Mouse (Mus musculus): ENCODE results near the gene Copb1. TPM values are rescaled to one million over a fixed set of nuclear protein-coding genes. Genes with fewer than 3 reads are reported as not detected.
"Not testable (repeated sequence)": the region's sequence is repeated elsewhere in the genome, so short reads cannot be mapped to it uniquely, and the experiment has no call there.

The Copb1 gene
- total RNA-seq, 2 experiments from 2014 or later: 116 to 122 TPM

DNA sequence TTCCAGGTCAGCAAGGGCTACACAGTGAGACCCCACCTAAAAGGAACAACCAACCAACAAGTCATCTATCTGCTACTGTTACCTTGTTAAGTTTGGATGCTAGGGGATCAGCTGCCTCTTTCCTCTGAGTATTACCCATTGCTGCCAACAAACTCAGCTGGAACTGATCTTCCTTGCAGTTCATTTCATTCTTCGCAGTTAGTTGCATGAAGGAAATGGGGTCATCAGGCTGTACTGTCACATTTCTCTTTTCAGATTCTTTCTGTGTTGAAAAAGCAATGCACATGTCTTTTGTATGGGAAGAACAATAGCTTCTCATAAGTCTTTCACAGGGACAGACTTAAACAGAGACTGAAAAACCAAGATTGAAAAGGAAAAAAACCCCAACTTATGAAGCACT, 28.0 kb downstream of the Copb1 start:
- DNase-seq (ENCODE audit: low spot score in 2 of 2): no peak

- DNase-seq (ENCODE audit: low spot score in 2 of 2): no peak
These were observed 34.1 kb downstream of the Copb1 start for GRCm38 (mm10) chr7:114220433-114220832.

- DNase-seq (ENCODE audit: low spot score in 2 of 2): no peak
These were observed 37.6 kb downstream of the Copb1 start for GRCm38 (mm10) chr7:114216908-114217307.

- DNase-seq (ENCODE audit: low spot score in 2 of 2): no peak
These were observed 40.1 kb downstream of the Copb1 start for GRCm38 (mm10) chr7:114214385-114214784.

- no peak for DNase-seq (ENCODE audit: low spot score in 2 of 2)
These were observed 41.0 kb downstream of the Copb1 start for GRCm38 (mm10) chr7:114213537-114213936.

DNA sequence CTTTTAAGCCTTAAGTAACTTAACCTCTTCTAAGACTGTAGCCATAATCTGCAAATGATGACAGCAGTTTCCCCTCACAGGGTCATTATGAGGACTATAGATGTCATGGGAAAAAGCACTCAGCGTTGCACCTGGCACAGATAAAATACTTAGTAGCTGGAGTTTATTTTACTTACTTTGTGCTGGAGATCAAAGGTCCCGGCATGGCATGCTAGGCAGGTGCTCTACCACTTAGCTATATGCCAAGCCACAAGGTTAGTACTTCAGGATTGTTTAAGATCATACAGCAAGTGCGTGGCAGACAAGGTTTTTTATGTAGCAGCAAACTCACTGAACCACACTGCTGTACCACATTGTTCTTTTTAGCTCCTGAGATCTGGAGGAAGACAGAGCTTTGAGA, 43.9 kb downstream of the Copb1 start:
- DNase-seq (ENCODE audit: low spot score in 2 of 2): no peak

DNA sequence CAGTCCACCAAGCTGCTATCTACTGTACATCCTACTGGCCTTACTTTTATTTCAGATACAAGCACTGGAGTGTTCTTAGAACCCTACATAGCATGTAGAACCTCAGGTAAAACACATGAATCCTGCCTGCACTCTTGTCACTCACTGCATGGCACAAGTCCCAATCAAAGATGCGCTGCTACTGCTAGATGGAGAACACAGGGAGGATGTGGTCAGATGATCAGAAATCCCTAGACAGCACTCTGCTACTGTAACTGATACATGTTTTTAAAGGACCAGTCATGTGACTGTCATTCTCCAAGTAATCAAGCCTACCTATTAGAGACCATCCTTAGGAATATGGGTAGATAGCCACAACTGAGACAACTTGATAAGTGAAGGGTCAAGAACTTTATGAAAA, 44.7 kb downstream of the Copb1 start:
- no peak for DNase-seq (ENCODE audit: low spot score in 2 of 2)

DNA sequence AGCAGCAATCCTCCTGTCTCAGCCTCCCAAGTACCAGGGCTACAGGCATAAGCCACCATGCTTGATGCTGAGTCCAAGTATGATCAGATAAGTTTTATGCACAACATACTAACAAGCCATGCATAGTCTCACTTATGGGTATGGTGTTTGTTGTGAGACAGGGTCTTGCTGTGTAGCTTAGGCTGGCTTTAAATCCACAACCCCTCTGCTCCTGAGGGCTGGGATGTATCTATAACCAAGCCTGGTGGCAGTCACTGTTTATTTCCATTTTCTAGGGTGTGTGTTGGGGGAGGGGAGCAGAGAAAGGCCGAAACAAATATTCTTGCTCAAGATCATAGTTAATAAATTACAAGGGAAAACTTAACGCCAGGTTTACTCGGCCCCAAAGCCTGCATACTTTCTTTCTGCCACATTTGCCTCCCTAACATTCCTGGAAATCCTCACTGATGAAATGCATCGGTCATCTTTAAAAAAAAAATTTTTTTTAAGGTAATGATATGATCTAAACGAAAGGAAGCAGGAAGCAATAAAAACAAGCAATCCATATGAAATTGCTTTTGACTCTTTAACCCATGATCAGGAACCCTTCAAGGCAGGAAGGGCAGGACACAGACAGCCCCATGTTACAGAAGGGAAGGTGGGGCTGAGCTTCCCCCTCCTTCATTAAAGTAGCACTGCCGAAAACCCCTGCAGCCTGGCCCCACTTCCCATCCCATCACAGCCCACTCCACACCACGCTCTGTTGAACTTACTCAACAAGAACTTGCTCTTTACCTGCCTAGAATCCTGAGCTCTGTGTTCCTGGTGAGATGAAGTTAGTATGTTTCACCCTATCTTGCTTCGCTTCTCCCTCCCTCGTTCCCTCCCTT, 50.8 kb downstream of the Copb1 start:
- no peak for DNase-seq (ENCODE audit: low spot score in 2 of 2)

DNA sequence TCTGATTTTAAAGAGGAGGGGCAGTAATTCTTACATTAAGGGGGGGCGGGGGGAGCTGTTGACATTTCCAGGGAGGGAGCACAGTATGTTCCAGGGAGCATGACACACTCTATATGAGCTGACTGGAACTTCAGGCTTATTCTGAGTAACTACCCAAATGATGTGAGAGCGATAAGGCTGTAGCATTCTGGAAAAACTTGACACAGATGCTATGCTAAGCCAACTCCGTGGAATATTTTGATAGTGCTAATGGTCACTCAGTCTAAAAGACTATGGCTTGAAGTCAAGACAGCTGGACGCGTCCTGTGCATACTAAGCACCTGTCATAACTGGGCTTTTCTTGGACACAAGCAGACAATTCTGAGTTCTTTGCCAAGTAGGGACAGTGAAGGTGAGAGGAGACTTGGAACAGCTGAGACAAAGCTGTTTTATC, 51.5 kb downstream of the Copb1 start:
- no peak for DNase-seq (ENCODE audit: low spot score in 2 of 2)

DNA sequence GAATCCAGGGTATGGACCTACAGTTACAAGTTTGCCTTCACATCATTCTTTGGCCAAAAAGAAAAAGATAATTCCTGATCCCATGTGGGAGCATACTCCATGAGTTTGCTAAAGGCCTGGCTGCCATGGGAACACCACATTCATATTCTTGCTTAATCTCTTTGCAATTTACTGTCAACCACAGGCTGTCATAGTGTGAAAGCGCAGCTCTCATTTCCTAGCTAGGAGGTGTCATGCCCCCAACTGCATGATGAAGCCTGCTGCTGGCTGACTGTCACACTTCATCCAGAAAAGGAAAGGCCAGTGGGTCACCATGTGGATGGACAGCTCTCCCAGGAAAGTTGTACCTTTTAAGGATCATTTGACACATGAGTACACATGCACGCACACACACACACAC, 53.9 kb downstream of the Copb1 start:
- DNase-seq (ENCODE audit: low spot score in 2 of 2): no peak

DNA sequence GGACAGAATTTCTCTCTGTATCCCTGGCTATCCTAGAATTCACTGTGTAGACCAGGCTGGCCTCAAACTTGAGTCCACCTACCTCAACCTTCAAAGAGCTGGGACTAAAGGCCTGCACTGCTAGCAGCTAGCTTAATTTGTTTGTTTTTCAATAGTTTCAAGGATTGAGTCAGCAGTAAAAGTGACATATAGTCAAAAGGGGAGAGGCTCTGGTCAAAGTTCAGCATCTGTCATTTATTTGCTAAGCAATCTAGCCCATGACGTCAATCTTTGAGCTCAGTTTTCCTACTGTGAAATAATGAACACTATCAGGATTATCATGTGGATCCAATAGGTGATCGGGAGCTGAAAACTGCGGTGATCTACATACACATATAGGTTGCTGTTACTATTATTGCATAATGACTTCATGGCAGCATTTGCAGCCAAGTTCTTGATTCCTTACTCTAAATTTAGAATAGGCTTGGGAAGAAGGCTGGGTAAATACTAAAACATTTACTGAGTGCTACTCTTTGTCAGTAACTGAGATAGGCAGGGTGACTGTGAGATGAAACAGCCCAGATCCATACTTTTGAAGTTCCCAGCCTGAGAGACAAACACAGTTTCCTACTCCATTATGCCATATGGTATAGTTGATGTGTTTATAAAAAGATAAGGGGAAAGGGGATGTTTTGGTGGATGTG, 54.9 kb downstream of the Copb1 start:
- no peak for DNase-seq (ENCODE audit: low spot score in 2 of 2)

DNA sequence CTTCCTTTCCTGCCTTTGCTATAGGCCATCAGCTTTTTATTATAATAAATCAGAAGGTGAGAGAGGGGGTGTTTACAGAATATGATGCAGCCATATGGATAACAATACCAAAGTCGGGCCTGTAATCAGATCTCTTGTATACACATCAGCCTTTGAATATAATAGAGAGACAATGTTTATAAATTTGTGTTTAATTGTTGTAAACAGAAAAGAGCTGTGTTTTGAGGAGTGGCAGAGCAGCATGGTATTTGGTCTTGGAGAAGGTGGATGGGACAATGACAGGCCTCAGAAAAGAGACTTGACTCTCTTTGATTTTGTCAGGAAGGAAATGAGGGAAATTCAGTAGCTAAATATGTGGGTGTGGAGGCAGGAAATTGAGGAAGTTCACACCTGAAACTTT, 56.3 kb downstream of the Copb1 start:
- no peak for DNase-seq (ENCODE audit: low spot score in 2 of 2)

- not testable (repeated sequence) for DNase-seq (ENCODE audit: low spot score in 2 of 2)
These were observed 57.9 kb downstream of the Copb1 start for GRCm38 (mm10) chr7:114196588-114196987.

DNA sequence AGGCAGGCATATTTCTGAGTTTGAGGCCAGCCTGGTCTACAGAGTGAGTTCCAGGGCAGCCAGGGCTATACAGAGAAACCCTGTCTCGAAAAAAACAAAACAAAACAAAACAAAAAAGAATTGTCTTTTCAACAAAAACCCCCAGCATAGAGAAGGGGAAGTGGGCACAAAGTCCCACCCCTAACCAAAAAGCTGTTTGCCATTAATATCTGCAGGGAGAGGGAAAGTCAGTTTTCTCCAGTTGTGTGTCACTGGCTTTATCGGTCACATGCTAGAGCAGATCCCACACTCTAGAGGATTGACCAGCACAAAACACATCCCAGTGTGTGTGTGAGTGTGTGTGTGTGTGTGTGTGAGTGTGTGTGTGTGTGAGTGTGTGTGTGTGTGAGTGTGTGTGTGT, 59.7 kb downstream of the Copb1 start:
- DNase-seq (ENCODE audit: low spot score in 2 of 2): not testable (repeated sequence)

- DNase-seq (ENCODE audit: low spot score in 2 of 2): no peak
These were observed 60.3 kb downstream of the Copb1 start for GRCm38 (mm10) chr7:114194224-114194623.

DNA sequence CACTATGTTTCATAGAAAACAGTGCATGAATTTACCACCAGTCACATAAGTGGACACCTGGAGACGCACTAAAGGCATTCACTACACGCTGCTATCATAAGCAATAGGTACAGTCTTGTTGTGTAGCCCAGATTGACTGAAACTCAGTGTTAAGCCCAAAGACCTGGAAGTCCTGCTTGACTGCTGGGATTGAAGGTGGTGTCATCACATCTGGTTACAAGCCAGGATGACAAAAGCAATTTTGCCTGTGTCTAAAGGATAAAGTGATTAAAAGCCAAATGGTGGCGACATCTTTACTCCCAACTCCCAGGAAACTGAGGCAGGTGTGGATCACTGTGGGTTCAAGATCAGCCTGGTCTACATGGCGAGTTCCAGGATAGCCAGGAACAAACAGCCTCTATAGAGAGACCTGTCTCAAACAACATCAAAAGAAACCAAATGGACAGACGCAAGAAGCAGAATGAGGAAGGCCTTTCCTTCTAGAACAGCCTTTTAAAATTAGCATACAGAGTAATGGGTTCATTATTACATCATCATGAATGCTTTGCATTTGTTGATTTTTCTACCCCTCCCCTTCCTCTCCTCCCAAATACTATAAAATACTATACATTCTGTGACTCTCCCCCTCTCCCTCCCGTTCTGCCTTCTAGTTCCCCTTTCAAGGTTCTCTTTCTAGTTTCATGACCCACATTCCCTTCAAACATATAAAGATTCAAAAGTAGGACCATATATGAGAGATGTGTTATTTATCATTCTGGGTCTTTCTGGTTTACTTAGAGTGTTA, 61.0 kb downstream of the Copb1 start:
- DNase-seq (ENCODE audit: low spot score in 2 of 2): no peak

DNA sequence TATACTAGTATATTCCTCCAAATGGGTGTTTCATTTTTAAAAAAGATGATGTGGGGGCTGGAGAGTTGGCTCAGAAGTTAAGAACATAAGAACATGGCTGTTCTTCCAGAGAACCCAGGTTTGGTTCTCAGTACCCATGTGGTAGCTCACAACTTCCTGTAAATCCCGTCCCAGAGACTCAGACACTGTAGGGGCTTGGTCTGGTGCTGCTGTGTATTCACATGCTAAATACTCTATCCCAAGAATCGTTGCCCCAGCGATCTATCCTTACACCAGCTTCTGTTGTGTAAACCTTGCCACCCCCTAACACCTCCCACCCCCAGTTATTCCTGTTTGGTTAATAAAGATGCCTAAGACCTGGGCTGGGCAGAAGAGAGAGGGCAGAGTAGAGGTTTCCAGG, 61.9 kb downstream of the Copb1 start:
- DNase-seq (ENCODE audit: low spot score in 2 of 2): no peak

GRCm38 (mm10) chr7:114183416-114183815, 71.1 kb downstream of the Copb1 start:
- DNase-seq (ENCODE audit: low spot score in 2 of 2): no peak

GRCm38 (mm10) chr7:114182708-114183107, 71.8 kb downstream of the Copb1 start:
- DNase-seq (ENCODE audit: low spot score in 2 of 2): no peak

- DNase-seq (ENCODE audit: low spot score in 2 of 2): peak; percentile 44 to 73
These were observed 73.1 kb downstream of the Copb1 start for GRCm38 (mm10) chr7:114181391-114181790.

DNA sequence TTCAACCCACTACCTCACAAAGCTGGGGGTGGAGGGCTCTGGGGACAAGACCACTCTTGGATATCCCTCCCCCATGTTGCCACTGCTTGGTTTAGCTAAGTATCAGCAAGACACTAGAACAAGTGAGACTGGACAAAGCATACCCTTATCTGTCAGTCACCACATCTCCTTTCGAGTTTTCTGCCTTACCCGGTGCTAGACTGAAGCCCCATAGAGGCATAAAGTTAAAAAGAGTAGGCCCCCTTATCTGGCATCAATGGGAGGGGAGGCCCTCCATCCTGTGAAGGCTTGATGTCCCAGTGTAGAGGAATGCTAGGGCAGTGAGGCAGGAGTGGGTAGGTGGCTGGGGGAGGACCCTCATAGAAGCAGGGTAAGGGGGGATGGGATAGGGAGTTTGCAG, 77.9 kb downstream of the Copb1 start:
- no peak for DNase-seq (ENCODE audit: low spot score in 2 of 2)

Data from adrenal gland, postnatal 4 days (tissue).